Mouse (Mus musculus) yolk sac, embryonic 10.5 days (tissue): ENCODE data around the gene Rmnd5a.

Experiments
- DNase-seq: peaks from one replicate; pipeline ENCODE4 v3.0.0-alpha.2; 2017; ENCODE audit warnings: low spot score

Gene Rmnd5a

GRCm38 (mm10) chr6:71441251-71441580, 779 bp upstream of the Rmnd5a start:
- DNase-seq = no peak

GRCm38 (mm10) chr6:71440217-71440491, 283 bp downstream of the Rmnd5a start:
- no peak for DNase-seq

GRCm38 (mm10) chr6:71439506-71440216, 776 bp downstream of the Rmnd5a start:
- DNase-seq = peak; percentile 66

GRCm38 (mm10) chr6:71438070-71438469, 2.4 kb downstream of the Rmnd5a start:
- DNase-seq = no peak

- no peak for DNase-seq
Observed at GRCm38 (mm10) chr6:71427996-71428725, 12.3 kb downstream of the Rmnd5a start.

- DNase-seq = no peak
Observed at GRCm38 (mm10) chr6:71425681-71426080, 14.8 kb downstream of the Rmnd5a start.

GRCm38 (mm10) chr6:71423116-71423515, 17.3 kb downstream of the Rmnd5a start:
- no peak for DNase-seq

- DNase-seq = peak; percentile 13
Observed at GRCm38 (mm10) chr6:71422162-71422561, 18.3 kb downstream of the Rmnd5a start.

- no peak for DNase-seq
Observed at GRCm38 (mm10) chr6:71420848-71421247, 19.6 kb downstream of the Rmnd5a start.

- DNase-seq = no peak
Observed at GRCm38 (mm10) chr6:71418874-71419273, 21.6 kb downstream of the Rmnd5a start.

GRCm38 (mm10) chr6:71415446-71415845, 25.0 kb downstream of the Rmnd5a start:
- no peak for DNase-seq

- no peak for DNase-seq
Observed at GRCm38 (mm10) chr6:71414624-71415023, 25.8 kb downstream of the Rmnd5a start.

- peak; percentile 20 for DNase-seq
Observed at GRCm38 (mm10) chr6:71398829-71399609, 41.4 kb downstream of the Rmnd5a start.

- no peak for DNase-seq
Observed at GRCm38 (mm10) chr6:71396761-71397160, 43.7 kb downstream of the Rmnd5a start.

GRCm38 (mm10) chr6:71396016-71396415, 44.4 kb downstream of the Rmnd5a start:
- DNase-seq = no peak

GRCm38 (mm10) chr6:71390496-71390895, 49.9 kb downstream of the Rmnd5a start:
- DNase-seq = no peak

GRCm38 (mm10) chr6:71381654-71382053, 58.8 kb downstream of the Rmnd5a start:
- no peak for DNase-seq

GRCm38 (mm10) chr6:71376711-71377110, 63.7 kb downstream of the Rmnd5a start:
- DNase-seq = no peak

- DNase-seq = no peak
Observed at GRCm38 (mm10) chr6:71374921-71375320, 65.5 kb downstream of the Rmnd5a start.

- no peak for DNase-seq
Observed at GRCm38 (mm10) chr6:71374311-71374829, 66.1 kb downstream of the Rmnd5a start.

GRCm38 (mm10) chr6:71373249-71373775, 67.1 kb downstream of the Rmnd5a start, which contains the start of gene Cd8a:
Gene Cd8a (plus strand): TSS chr6:71373427.
- no peak for DNase-seq

- DNase-seq = no peak
Observed at GRCm38 (mm10) chr6:71372041-71372720, 68.3 kb downstream of the Rmnd5a start.
